8 mouse cellular contexts compared by ENCODE assay signal in the genomic region with DNA sequence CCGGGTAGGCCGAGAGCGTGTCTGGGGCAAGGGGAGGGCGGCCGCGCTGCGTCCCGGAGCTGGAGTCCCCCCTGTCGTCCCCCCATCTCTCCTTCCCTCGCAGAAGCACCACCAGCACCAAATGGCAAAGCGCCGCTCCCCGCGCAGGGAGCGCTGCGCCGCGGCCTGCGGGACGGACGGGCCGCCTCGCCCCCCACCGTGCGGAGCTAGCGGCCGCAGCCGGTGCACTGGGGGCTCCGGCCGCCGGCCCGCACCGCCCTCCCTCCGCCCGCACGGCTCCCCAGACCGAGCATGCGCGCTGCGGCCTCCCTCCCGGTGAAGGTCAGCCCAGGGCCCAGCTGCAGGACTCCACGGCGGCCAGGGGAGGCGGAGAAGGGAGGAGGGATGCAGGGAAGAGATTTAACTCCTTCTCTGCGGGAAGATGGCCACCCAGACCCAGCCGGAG. TPM values are rescaled to one million over a fixed set of nuclear protein-coding genes. Genes with fewer than 3 reads are reported as not detected.
DNase-seq lines count a peak whose midpoint lies in the region; ATAC-seq lines count a peak whose summit lies in the region.

No protein-coding gene starts in this region.

- H3K27me3 ChIP-seq in hindbrain, embryonic 11.5 days (ENCODE audit: control insufficient read depth, insufficient read depth, low read length), result peaks cover 5% of the 10 kb centered on the region; the same call in 1 of the 2 replicates

- no peaks in the 10 kb centered on the region for H3K36me3 ChIP-seq in hindbrain, embryonic 11.5 days (ENCODE audit: control insufficient read depth, insufficient read depth, low read length)

- peak overlapping the region; percentile 56 for H3K4me2 ChIP-seq in hindbrain, embryonic 11.5 days (replicated peaks; ENCODE audit: low read depth, low read length)

- peaks cover 33% of the 10 kb centered on the region for H3K4me1 ChIP-seq in hindbrain, embryonic 11.5 days (replicated peaks; ENCODE audit: control insufficient read depth, insufficient read depth, low read length)

- WGBS in hindbrain, embryonic 11.5 days, result 0% methylated on average over 45 of the region's 46 CpGs

- peak overlapping the region; percentile 97 for H3K27ac ChIP-seq in hindbrain, embryonic 11.5 days (ENCODE audit: low read depth, low read length)

- H3K9ac ChIP-seq in hindbrain, embryonic 11.5 days (ENCODE audit: low read depth, low read length), result peak overlapping the region; percentile 81

- H3K9me3 ChIP-seq in hindbrain, embryonic 11.5 days (ENCODE audit: control insufficient read depth, low read length), result no peaks in the 10 kb centered on the region

- ATAC-seq in hindbrain, embryonic 11.5 days (ENCODE audit: low FRiP score), result peak; percentile 80

- H3K4me3 ChIP-seq in hindbrain, embryonic 11.5 days (ENCODE audit: low read depth, low read length), result peak overlapping the region; percentile 46

- peak; percentile 27 for DNase-seq in R1 (ENCODE audit: low read depth, low spot score)
- DNase-seq in cerebellum, adult 8-10 months, result peak; percentile 77
- DNase-seq in forelimb bud, embryonic 11.5 days (ENCODE audit: low read depth, low spot score), result peak; percentile 83
- peak; percentile 91 for DNase-seq in hindbrain, embryonic 11.5 days (ENCODE audit: low spot score)
- DNase-seq in layer of hippocampus, postnatal 36 days, result peak; percentile 78 to 83
- DNase-seq in lung, postnatal 36 days, result peak; percentile 88
- DNase-seq in right cerebral cortex, postnatal 25 days, result peak; percentile 84
- no peak for DNase-seq in spleen, postnatal 36 days (ENCODE audit: low spot score in 2 of 2)

RNA-seq across cellular contexts. Expression of gene Chpf2, which starts 18.1 kb away (rescaled TPM):
- 8.6 and 8.7 TPM in 2 replicates for polyA plus RNA-seq in hindbrain, embryonic 11.5 days (2014; fragmentation: Nextera tagmentation; extraction: Ambion mirVana)
- 10 to 100 TPM; 58.0 to 61.2 TPM for total RNA-seq in layer of hippocampus, postnatal 36 days (2021)

RNA-seq across cellular contexts. Expression of gene Smarcd3, which starts 19.5 kb away (rescaled TPM):
- polyA plus RNA-seq in hindbrain, embryonic 11.5 days (2014; fragmentation: Nextera tagmentation; extraction: Ambion mirVana), result 42.3 and 45.9 TPM in 2 replicates
- total RNA-seq in layer of hippocampus, postnatal 36 days (2021), result 10 to 100 TPM; 88.0 to 89.8 TPM

RNA-seq across cellular contexts. Expression of gene Abcf2, which starts 27.4 kb away (rescaled TPM):
- polyA plus RNA-seq in hindbrain, embryonic 11.5 days (2014; fragmentation: Nextera tagmentation; extraction: Ambion mirVana), result 121 and 136 TPM in 2 replicates
- total RNA-seq in layer of hippocampus, postnatal 36 days (2021), result 10 to 100 TPM; 74.5 to 77.3 TPM

RNA-seq across cellular contexts. Expression of gene 4931409K22Rik, which starts 48.1 kb away (rescaled TPM):
- 0.14 TPM in 1 of 2 replicates, not detected in the other for polyA plus RNA-seq in hindbrain, embryonic 11.5 days (2014; fragmentation: Nextera tagmentation; extraction: Ambion mirVana)
- total RNA-seq in layer of hippocampus, postnatal 36 days (2021), result not detected

Comparison
In these comparisons a context has a peak if more than half of its experiments do, and no peak if none do; other contexts are left out.
1. DNase-seq: peak in R1 (single experiment), cerebellum, adult 8-10 months (single experiment), forelimb bud, embryonic 11.5 days (single experiment), hindbrain, embryonic 11.5 days (single experiment), layer of hippocampus, postnatal 36 days (2 of 2), lung, postnatal 36 days (single experiment) and right cerebral cortex, postnatal 25 days (single experiment); none in spleen, postnatal 36 days (0 of 2).